Mouse (Mus musculus) left cerebral cortex, postnatal 10 days (tissue): ENCODE measurements around the gene Irf2. TPM values are rescaled to one million over a fixed set of nuclear protein-coding genes. Genes with fewer than 3 reads are reported as not detected.

ENCODE experiments used
- DNase-seq, 2 experiments: peaks; one replicate each; pipeline ENCODE4 v3.0.0; 2021 to 2022; ENCODE audit warnings: low spot score in 2 of 2, mixed read lengths in 1 of 2; ENCODE audit errors: extremely low spot score in 1 of 2
- intact Hi-C: fragments of 180-260 bp; cut with DNase I; formaldehyde crosslinking; loops from one replicate; pipeline ENCODE4 v1.15.1; 2025
- total RNA-seq, 2 experiments: library from RNA; stranded (reverse); gene quantifications; 2 replicates each; pipeline ENCODE4 v1.2.3; 2021

Irf2 gene
- total RNA-seq: 10 to 100 TPM; 30.3 to 36.5 TPM

- intact Hi-C loops: loop anchor here (5.0 kb wide), 2 partner anchors 52 to 198 kb away; no protein-coding TSS in a partner anchor
Observed at GRCm38 (mm10) chr8:46739003-46739949, at the start of gene Irf2. TSS of gene Irf2 (plus strand) at chr8:46739732.

GRCm38 (mm10) chr8:46690111-46690510, 49.4 kb upstream of the Irf2 start:
- intact Hi-C loops: no loop called here
- no peak for DNase-seq

More at GRCm38 (mm10) chr8:46739003-46739949, at the start of gene Irf2:
- peak; percentile 54 to 93 for DNase-seq

GRCm38 (mm10) chr8:46690581-46690980, 49.0 kb upstream of the Irf2 start:
- intact Hi-C loops: no loop called here
- no peak for DNase-seq

GRCm38 (mm10) chr8:46691360-46691759, 48.2 kb upstream of the Irf2 start:
- intact Hi-C loops: no loop called here
- DNase-seq: no peak

- intact Hi-C loops: no loop called here
- DNase-seq: no peak
Observed at GRCm38 (mm10) chr8:46696256-46697041, 43.1 kb upstream of the Irf2 start.

GRCm38 (mm10) chr8:46697566-46697965, 42.0 kb upstream of the Irf2 start:
- intact Hi-C loops: no loop called here
- DNase-seq: no peak

GRCm38 (mm10) chr8:46698162-46698561, 41.4 kb upstream of the Irf2 start:
- DNase-seq: no peak
- intact Hi-C loops: no loop called here

GRCm38 (mm10) chr8:46705145-46705544, 34.4 kb upstream of the Irf2 start:
- no peak for DNase-seq
- intact Hi-C loops: no loop called here

- no peak for DNase-seq
- intact Hi-C loops: no loop called here
Observed at GRCm38 (mm10) chr8:46706730-46707129, 32.8 kb upstream of the Irf2 start.

- intact Hi-C loops: no loop called here
- DNase-seq: no peak
Observed at GRCm38 (mm10) chr8:46709302-46709701, 30.2 kb upstream of the Irf2 start.

GRCm38 (mm10) chr8:46710289-46710688, 29.2 kb upstream of the Irf2 start:
- DNase-seq: no peak
- intact Hi-C loops: no loop called here

GRCm38 (mm10) chr8:46711496-46711895, 28.0 kb upstream of the Irf2 start:
- DNase-seq: no peak
- intact Hi-C loops: no loop called here

GRCm38 (mm10) chr8:46713178-46713577, 26.4 kb upstream of the Irf2 start:
- DNase-seq: no peak
- intact Hi-C loops: no loop called here

- intact Hi-C loops: no loop called here
- no peak for DNase-seq
Observed at GRCm38 (mm10) chr8:46713844-46714243, 25.7 kb upstream of the Irf2 start.

- intact Hi-C loops: no loop called here
- no peak for DNase-seq
Observed at GRCm38 (mm10) chr8:46714400-46714799, 25.1 kb upstream of the Irf2 start.

GRCm38 (mm10) chr8:46716477-46716876, 23.1 kb upstream of the Irf2 start:
- intact Hi-C loops: no loop called here
- DNase-seq: no peak

- intact Hi-C loops: no loop called here
- no peak for DNase-seq
Observed at GRCm38 (mm10) chr8:46717170-46717569, 22.4 kb upstream of the Irf2 start.

- no peak for DNase-seq
- intact Hi-C loops: no loop called here
Observed at GRCm38 (mm10) chr8:46718301-46718700, 21.2 kb upstream of the Irf2 start.

GRCm38 (mm10) chr8:46718747-46719146, 20.8 kb upstream of the Irf2 start:
- intact Hi-C loops: no loop called here
- DNase-seq: no peak

GRCm38 (mm10) chr8:46720656-46721055, 18.9 kb upstream of the Irf2 start:
- intact Hi-C loops: no loop called here
- no peak for DNase-seq
